Mouse (Mus musculus) bone marrow macrophage, adult 2 months (primary cell): ENCODE results near the gene Tada2b.

Source experiments
- CTCF ChIP-seq: IDR thresholded peaks from 2 replicates; pipeline ENCODE4 v1.5.1; 2012; ENCODE audit warnings: low read depth, mild to moderate bottlenecking, low read length, moderate library complexity
- POLR2A ChIP-seq: IDR thresholded peaks from 2 replicates; pipeline ENCODE4 v1.6.1; 2012; ENCODE audit warnings: mild to moderate bottlenecking, low read depth, low read length, borderline replicate concordance

- TF ChIP-seq CTCF (no peak), POLR2A (no peak)
These were observed 1.2 kb upstream of the Tada2b start for GRCm38 (mm10) chr5:36485306-36485705.
